Comparison of ENCODE assay signal across 21 mouse cellular contexts in the genomic region with DNA sequence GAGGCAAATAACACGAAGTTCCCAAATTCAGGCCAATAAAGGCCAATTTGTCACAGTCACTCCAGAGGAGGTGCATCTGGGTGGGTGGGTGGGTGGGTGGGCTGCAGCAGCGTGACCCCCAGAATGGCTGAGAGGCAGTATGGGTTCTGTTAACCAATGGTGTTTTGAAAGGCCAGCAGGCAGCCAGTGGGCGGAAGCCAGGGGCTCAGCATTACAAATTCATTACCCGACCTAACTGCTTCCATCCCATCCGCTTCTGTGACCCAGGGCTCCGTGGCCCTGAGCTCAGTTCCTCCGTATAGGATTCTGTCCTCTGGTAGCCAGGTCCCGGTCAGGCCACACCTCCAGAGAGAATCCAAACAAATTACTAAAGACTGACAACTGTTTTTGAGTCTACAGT.
DNase-seq lines count a peak whose midpoint lies in the region; ATAC-seq lines count a peak whose summit lies in the region.
"Had no signal": no experiment of that assay in that cellular context is flagged by ENCODE, and none has a peak within 500 bp of the region (broad histone marks: within the 10 kb centered on the region; RNA-seq: fewer than 3 reads in every experiment).

No protein-coding gene starts in this region.

- no peak overlapping the region for H3K4me2 ChIP-seq in hindbrain, embryonic 13.5 days
- no peak overlapping the region for H3K4me2 ChIP-seq in embryonic facial prominence, embryonic 11.5 days (ENCODE audit: low read depth, low read length)
- no peak overlapping the region for H3K4me2 ChIP-seq in midbrain, embryonic 15.5 days
- H3K4me2 ChIP-seq: forebrain, embryonic 15.5 days; heart, embryonic 12.5 days; heart, embryonic 15.5 days; hindbrain, embryonic 15.5 days had no signal

- H3K4me1 ChIP-seq in hindbrain, embryonic 10.5 days (replicated peaks): peaks cover 6% of the 10 kb centered on the region; the same call in 1 of the 2 replicates
- H3K4me1 ChIP-seq in hindbrain, embryonic 13.5 days (replicated peaks): no peaks in the 10 kb centered on the region
- peaks cover 47% of the 10 kb centered on the region for H3K4me1 ChIP-seq in embryonic facial prominence, embryonic 10.5 days
- no peaks in the 10 kb centered on the region for H3K4me1 ChIP-seq in embryonic facial prominence, embryonic 11.5 days (ENCODE audit: control insufficient read depth, insufficient read depth, low read length)
- no peaks in the 10 kb centered on the region for H3K4me1 ChIP-seq in midbrain, embryonic 15.5 days
- H3K4me1 ChIP-seq: forebrain, embryonic 15.5 days; heart, embryonic 12.5 days; heart, embryonic 15.5 days; hindbrain, embryonic 15.5 days had no signal

- H3K9ac ChIP-seq in hindbrain, embryonic 13.5 days: no peak overlapping the region
- no peak overlapping the region for H3K9ac ChIP-seq in embryonic facial prominence, embryonic 11.5 days (replicated peaks; ENCODE audit: low read length)
- H3K9ac ChIP-seq in midbrain, embryonic 15.5 days: no peak overlapping the region
- H3K9ac ChIP-seq: forebrain, embryonic 15.5 days; heart, embryonic 12.5 days; heart, embryonic 15.5 days; hindbrain, embryonic 15.5 days had no signal

- no peak for ATAC-seq in hindbrain, embryonic 13.5 days (ENCODE audit: low FRiP score)
- 0 out of 2 replicates have a peak, but pooled peaks have one; percentile 56 for ATAC-seq in embryonic facial prominence, embryonic 11.5 days (replicated peaks; ENCODE audit: insufficient number of reproducible peaks, low FRiP score, low TSS enrichment, low read depth)
- ATAC-seq in megakaryocyte, adult 5-6 weeks (ENCODE audit: poor library complexity, severe bottlenecking): no peak
- no peak for ATAC-seq in midbrain, embryonic 15.5 days (replicated peaks)
- ATAC-seq: CD4-positive, CD25-positive, alpha-beta regulatory T cell, adult 4 months; forebrain, embryonic 15.5 days had no signal

- 0 out of 2 replicates have a peak, but pooled peaks cover 3% of the 10 kb centered on the region for H3K9me3 ChIP-seq in hindbrain, embryonic 10.5 days
- no peaks in the 10 kb centered on the region for H3K9me3 ChIP-seq in hindbrain, embryonic 13.5 days
- H3K9me3 ChIP-seq in embryonic facial prominence, embryonic 10.5 days: no peaks in the 10 kb centered on the region
- no peaks in the 10 kb centered on the region for H3K9me3 ChIP-seq in embryonic facial prominence, embryonic 11.5 days (replicated peaks; ENCODE audit: control insufficient read depth, low read length)
- H3K9me3 ChIP-seq in midbrain, embryonic 15.5 days: no peaks in the 10 kb centered on the region
- H3K9me3 ChIP-seq: forebrain, embryonic 15.5 days; heart, embryonic 15.5 days; hindbrain, embryonic 15.5 days had no signal

- no peak overlapping the region for H3K27ac ChIP-seq in hindbrain, embryonic 10.5 days
- H3K27ac ChIP-seq in hindbrain, embryonic 13.5 days: no peak overlapping the region
- peak overlapping the region; percentile 49; the same call in 1 of the 2 replicates for H3K27ac ChIP-seq in embryonic facial prominence, embryonic 10.5 days (replicated peaks)
- no peak overlapping the region for H3K27ac ChIP-seq in embryonic facial prominence, embryonic 11.5 days (replicated peaks; ENCODE audit: low read depth, low read length)
- no peak overlapping the region for H3K27ac ChIP-seq in midbrain, embryonic 15.5 days
- H3K27ac ChIP-seq: forebrain, embryonic 15.5 days; heart, embryonic 15.5 days; hindbrain, embryonic 15.5 days had no signal

- peaks cover 44% of the 10 kb centered on the region for H3K27me3 ChIP-seq in hindbrain, embryonic 10.5 days (ENCODE audit: insufficient read depth, poor library complexity, severe bottlenecking)
- peaks cover 24% of the 10 kb centered on the region for H3K27me3 ChIP-seq in hindbrain, embryonic 13.5 days
- H3K27me3 ChIP-seq in embryonic facial prominence, embryonic 10.5 days (replicated peaks; ENCODE audit: low read depth, poor library complexity, severe bottlenecking): peaks cover 55% of the 10 kb centered on the region
- no peaks in the 10 kb centered on the region for H3K27me3 ChIP-seq in embryonic facial prominence, embryonic 11.5 days (ENCODE audit: control insufficient read depth, insufficient read depth, low read length)
- no peaks in the 10 kb centered on the region for H3K27me3 ChIP-seq in midbrain, embryonic 15.5 days (replicated peaks)
- H3K27me3 ChIP-seq: forebrain, embryonic 15.5 days had no signal

- WGBS in hindbrain, embryonic 10.5 days: 50% methylated on average over 8 of the region's 8 CpGs
- WGBS in hindbrain, embryonic 13.5 days: 45% methylated on average over 8 of the region's 8 CpGs
- WGBS in embryonic facial prominence, embryonic 10.5 days: 43% methylated on average over 8 of the region's 8 CpGs
- 34% methylated on average over 8 of the region's 8 CpGs for WGBS in embryonic facial prominence, embryonic 11.5 days
- WGBS in midbrain, embryonic 15.5 days: 61% methylated on average over 8 of the region's 8 CpGs

- no peak overlapping the region for H3K4me3 ChIP-seq in hindbrain, embryonic 10.5 days
- H3K4me3 ChIP-seq in hindbrain, embryonic 13.5 days: no peak overlapping the region
- H3K4me3 ChIP-seq in embryonic facial prominence, embryonic 10.5 days: 0 out of 2 replicates have a peak overlapping the region, but pooled peaks have one; percentile 15
- no peak overlapping the region for H3K4me3 ChIP-seq in embryonic facial prominence, embryonic 11.5 days (ENCODE audit: low read depth, low read length)
- H3K4me3 ChIP-seq in midbrain, embryonic 15.5 days: no peak overlapping the region
- H3K4me3 ChIP-seq: forebrain, embryonic 15.5 days; heart, embryonic 12.5 days; heart, embryonic 15.5 days; hindbrain, embryonic 15.5 days had no signal

- DNase-seq in hindbrain, embryonic 10.5 days (ENCODE audit: low spot score): peak; percentile 13
- peak; percentile 77 for DNase-seq in embryonic facial prominence, embryonic 10.5 days (ENCODE audit: low spot score)
- peak; percentile 71 for DNase-seq in embryonic facial prominence, embryonic 11.5 days (ENCODE audit: low spot score)
- DNase-seq: adrenal gland, adult 2 months; adrenal gland, postnatal 14 days; cerebellum, adult 11 months; cerebellum, adult 2 months; cerebellum, adult 9-11 months; cerebellum, postnatal 25 days; gastrocnemius, postnatal 25 days; heart, adult 18-20 months; heart, postnatal 10 days; heart, postnatal 36 days had no signal

- H3K36me3 ChIP-seq in hindbrain, embryonic 10.5 days: no peaks in the 10 kb centered on the region
- no peaks in the 10 kb centered on the region for H3K36me3 ChIP-seq in hindbrain, embryonic 13.5 days
- H3K36me3 ChIP-seq in embryonic facial prominence, embryonic 10.5 days (replicated peaks): no peaks in the 10 kb centered on the region
- H3K36me3 ChIP-seq in embryonic facial prominence, embryonic 11.5 days (replicated peaks; ENCODE audit: control insufficient read depth, insufficient read depth, low read depth, low read length): no peaks in the 10 kb centered on the region
- no peaks in the 10 kb centered on the region for H3K36me3 ChIP-seq in midbrain, embryonic 15.5 days (replicated peaks)
- H3K36me3 ChIP-seq: forebrain, embryonic 15.5 days; heart, embryonic 12.5 days; heart, embryonic 15.5 days; hindbrain, embryonic 15.5 days had no signal

Comparison
In these comparisons a context has a peak if more than half of its experiments do, and no peak if none do; other contexts are left out.
1. DNase-seq: peak in every context shown above with its lines; median percentile 77 in embryonic facial prominence, embryonic 10.5 days; 71 in embryonic facial prominence, embryonic 11.5 days; 13 in hindbrain, embryonic 10.5 days.